Mouse (Mus musculus): ENCODE measurements around the gene Grpel1.

Grpel1 gene

DNA sequence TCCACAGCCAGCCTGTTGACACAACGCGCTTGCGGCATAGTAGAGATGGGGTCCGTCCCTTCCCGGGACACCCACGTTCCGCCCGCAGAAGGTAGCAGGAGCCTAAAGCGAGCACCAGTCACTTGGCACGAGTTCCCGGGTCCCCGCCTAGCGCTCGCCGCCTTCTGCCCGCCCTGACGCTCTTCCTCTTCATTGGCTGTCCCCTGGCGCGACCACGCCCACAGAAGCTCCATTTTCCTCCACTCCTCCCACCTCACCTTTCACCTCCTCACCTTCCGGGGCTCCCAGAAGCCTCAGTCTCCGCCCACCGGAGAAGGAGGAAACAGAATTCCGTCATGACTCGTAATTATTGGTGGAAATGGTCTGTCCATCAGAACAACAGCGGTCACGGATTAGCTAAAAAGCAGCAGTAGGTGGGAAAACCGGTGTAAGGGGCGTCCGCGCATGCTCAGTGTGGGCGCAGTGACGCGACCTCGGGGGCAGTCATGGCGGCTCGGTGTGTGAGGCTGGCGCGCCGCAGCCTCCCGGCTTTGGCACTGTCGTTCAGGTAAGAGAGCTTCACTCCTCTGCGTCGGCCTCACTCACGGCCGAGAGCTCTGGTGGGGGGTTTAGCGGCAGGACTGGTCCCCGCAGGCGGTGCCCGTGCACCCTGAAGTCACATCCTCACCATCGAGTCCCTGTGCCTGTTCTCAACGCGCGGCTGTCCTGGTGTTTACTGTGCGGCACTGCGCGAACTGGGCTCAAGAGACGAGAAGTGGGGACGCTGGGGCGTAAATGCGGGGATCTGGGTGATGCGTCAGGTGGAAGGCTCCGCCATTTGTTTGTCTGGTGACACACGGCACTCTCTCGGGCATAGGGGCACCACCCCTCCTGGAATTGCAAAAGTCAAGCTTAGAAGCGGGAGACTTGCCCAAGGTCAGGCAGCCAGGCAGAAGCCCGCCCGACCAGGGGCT is at the start of gene Grpel1:
Gene Grpel1 (plus strand): TSS at position 290 of the 953 bp plus-strand sequence.
- in situ Hi-C loops (cut with MboI) = loop anchor here (5.0 kb wide), 1 partner anchor 277 kb away; no protein-coding TSS in a partner anchor

DNA sequence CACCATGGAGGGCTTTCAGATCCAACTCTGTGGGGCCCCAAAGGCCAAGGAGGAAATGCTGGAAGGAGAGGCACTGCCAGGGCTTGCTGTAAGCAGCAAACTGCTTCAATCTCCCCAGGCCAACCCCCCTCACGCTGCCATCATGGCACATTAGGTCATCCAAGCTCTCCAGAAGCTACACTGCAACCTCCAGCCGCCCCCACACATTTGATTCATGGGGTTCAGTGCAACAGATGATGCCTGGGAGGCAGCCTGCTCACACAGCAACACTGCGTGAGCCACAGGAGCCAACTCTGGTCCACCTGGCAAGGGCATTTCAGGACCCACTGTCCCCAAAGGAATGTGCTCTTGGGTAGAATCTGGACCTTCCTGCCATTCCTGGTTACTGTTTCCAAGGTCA is 44.9 kb upstream of the Grpel1 start:
- in situ Hi-C loops (cut with MboI) = no loop called here

DNA sequence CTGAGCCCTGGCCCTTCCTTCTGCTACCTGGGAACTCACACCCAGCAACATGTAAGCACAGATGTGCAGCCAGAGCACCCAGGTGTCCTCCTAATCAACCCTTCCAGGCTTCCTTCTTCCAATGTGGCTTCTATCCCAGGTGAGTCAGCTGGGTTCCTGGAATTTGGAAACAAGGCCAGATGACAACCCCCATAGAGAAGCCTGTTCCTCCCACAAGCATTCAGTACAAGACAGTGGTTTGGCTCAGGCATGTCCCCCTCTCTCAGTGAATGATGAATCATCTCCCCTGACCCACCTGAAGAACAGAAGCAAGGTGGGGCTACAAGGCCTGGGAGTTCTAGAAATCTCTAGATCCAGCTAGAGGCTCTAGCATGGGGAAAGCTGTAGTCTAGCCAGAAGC is 42.1 kb upstream of the Grpel1 start:
- in situ Hi-C loops (cut with MboI) = no loop called here

DNA sequence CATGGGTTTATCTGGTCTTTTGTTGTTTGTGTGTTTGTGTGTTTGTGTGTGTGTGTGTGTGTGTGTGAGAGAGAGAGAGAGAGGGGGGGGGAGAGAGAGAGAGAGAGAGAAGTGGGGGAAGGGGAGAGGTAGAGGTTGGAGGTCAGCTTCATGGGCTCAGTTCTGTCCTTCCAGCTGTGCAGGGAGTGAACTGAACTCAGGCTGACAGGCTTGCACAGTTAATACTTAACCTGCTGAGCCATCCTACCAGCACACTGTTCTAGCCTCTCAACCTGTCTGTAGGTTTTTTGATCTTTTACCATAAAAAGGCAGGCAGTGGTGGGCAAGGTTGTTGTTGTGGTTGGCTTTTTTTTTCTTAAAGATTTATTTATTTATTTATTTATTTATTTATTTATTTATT is 40.1 kb upstream of the Grpel1 start:
- in situ Hi-C loops (cut with MboI) = no loop called here

- in situ Hi-C loops (cut with MboI) = no loop called here
Measured at GRCm38 (mm10) chr5:36426404-36426803, 38.4 kb upstream of the Grpel1 start.

DNA sequence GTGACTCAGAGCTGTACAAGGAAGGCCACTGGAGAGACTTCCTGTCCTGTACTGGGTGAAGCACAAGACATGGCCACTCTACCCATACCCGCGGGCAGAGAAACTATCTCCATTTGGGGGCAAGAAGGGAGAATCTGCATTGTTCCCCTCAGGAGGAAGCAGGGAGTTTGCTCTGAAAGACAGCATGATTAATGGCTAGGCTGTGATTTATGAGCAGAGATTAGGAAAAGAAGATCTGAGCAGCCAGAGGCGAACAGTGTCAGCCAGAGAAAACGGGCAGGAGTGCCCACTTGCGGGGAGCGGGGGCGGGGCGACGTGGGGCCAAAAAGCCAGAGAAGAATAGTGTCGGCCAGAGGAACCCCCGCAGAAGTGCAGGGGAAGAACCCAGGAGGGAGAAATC is 37.0 kb upstream of the Grpel1 start:
- in situ Hi-C loops (cut with MboI) = no loop called here

GRCm38 (mm10) chr5:36429551-36429950 is 35.2 kb upstream of the Grpel1 start:
- in situ Hi-C loops (cut with MboI) = no loop called here

GRCm38 (mm10) chr5:36431711-36432110 is 33.1 kb upstream of the Grpel1 start:
- in situ Hi-C loops (cut with MboI) = no loop called here

DNA sequence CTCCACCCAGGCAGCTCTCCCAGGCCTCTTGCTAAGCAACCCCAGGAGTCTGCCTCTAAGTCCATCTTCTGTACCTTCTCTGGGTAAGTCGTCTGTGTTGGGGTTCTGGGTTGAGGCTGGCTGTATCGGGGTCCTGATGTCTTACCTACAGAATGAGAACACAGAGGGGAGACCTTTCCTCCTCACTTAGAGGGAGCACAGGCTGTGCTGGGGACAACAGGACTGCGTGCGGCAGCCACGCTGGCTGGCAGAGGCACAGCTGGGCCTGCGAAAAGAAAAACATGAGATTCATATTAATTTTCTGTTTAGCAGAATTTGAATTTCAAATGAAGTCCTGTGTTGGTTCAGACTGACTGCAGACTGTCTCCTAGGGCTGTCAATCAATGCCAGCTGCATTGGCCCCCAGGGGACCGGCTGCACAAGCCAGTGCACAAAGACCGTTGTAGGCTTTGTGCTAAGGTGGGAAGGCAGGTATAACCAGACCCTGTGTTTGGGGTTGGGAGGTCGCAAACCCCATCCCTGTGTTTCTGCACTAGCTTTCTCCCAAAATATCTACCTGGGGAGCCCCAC is 30.3 kb upstream of the Grpel1 start:
- in situ Hi-C loops (cut with MboI) = no loop called here

DNA sequence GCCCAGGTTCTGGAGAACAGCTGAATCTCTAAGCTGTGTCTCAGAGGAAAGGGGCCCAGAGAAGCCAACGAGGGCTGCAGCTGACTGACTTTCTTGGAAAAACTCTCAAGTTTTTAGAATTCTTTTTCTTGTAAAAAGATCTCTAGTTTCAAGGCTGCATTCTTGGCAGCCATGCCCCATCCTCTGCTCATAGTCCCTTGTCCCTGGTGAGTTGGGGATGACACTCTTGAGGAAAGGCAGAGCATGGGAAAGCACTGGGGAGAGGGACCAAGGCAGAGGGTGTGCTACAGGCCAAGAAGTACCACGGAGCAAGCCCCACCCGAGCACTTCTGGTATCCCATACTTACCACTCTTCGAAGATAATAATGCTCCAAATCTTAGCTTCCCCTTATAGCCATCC is 27.9 kb upstream of the Grpel1 start:
- in situ Hi-C loops (cut with MboI) = no loop called here

DNA sequence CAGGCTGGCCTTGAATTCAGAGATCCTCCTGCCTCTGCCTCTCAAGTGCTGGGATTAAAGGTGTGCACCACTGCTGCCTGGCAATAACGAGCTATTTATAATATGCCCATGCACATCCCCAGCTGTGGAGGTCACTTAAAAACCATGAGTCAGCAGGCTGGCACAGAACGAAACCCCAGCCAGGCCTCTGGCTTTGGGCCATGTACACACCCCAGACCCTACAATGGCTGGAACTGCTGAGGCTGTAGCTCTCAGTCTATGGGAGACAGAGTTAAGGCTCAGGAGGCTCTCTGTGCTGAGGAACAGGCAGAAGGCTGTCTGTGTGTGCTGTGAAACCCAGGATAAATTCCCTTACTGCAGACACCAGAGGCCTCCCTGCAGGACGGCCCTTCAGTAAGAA is 24.1 kb upstream of the Grpel1 start:
- in situ Hi-C loops (cut with MboI) = no loop called here

DNA sequence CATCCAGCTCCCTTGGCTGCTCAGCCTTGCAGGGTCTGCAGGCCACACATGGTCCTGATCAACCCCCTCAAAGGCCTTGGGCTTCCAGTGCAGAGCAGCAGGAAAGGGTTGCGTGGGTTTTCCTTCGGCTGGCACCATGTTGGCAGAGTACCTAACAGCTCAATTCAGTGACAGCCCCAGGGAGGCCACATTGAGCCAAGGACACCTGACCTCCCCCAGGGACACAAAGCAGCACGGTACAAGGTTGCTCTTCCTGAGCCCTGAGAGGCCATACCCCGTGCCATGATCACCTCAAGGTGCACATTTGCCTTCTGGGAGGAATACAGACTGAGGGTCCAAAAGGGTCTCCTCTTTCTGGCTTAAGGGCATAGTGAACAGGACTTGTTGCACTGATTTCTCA is 20.2 kb upstream of the Grpel1 start:
- in situ Hi-C loops (cut with MboI) = no loop called here

DNA sequence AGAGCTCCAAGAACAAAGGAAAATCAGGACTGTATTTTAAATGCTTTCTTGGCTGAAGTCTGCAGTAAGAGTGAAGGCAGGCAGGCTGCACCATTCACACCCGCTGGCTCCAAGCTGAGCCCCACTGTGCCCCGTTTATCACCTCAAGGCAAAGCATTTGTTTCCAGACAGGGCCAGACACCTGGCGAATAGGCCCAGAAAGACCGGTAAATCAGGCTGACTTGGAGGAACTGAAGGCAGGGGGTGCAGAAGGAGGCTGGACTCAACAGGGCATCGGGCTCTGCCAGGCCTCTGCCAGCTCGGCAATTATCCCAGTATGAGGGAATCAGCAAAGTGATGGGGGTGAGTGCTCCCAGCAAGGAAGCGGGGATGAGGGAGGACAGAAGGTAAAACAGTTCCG is 19.8 kb upstream of the Grpel1 start:
- in situ Hi-C loops (cut with MboI) = no loop called here

DNA sequence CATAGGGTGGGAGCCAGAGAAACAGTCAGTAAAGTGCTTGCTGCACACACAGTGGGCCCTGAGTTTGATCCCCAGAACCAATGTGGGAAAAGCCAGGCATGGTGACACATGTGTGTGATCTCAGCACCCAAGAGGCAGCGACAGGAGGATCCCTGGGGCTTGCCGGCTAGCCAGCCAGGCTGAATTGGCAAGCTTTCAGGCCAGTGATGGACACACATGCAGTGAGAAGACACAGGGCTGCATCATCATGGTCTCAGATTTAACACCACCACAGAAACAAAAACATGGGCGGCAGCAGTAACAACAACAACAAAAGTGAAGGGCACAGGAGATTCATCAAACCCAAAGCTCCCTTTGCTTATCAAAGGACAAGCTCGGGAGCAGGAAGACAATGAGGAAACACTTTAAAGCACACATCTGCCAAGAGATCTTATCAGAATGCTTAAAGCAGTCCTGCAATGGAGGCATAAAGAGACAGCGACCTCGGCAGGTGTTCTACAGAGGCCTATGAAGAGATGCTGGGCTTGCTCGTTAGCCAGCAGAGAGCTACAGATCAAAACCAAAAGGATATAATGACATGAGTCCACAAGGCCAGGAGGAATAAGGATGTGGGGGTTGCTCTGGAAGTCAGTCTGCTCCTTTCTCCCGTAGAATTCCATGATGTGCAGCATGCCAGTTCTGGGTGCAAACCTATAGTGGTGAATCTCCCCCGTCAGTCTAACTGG is 18.5 kb upstream of the Grpel1 start:
- in situ Hi-C loops (cut with MboI) = no loop called here

- in situ Hi-C loops (cut with MboI) = no loop called here
Measured at GRCm38 (mm10) chr5:36447872-36448271, 16.9 kb upstream of the Grpel1 start.

- in situ Hi-C loops (cut with MboI) = no loop called here
Measured at GRCm38 (mm10) chr5:36449710-36450358, 15.0 kb upstream of the Grpel1 start.

DNA sequence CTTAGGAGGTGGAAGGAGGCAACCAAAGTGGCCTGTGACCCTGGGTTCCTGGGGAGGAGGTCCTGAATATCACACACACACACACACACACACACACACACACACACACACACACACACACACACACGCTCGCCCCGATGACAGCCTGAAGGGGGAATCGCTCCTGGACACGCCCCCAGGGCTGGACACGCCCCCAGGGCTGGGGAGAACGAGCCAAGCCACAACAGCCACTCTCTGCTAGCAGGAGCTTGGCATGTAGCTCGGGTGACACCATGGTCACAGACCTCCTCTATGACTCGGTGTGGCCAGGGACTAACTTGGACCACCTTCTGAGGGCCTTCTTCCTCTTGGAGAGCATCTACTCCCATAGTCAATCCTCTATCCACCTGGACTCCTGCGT is 13.7 kb upstream of the Grpel1 start:
- in situ Hi-C loops (cut with MboI) = no loop called here

DNA sequence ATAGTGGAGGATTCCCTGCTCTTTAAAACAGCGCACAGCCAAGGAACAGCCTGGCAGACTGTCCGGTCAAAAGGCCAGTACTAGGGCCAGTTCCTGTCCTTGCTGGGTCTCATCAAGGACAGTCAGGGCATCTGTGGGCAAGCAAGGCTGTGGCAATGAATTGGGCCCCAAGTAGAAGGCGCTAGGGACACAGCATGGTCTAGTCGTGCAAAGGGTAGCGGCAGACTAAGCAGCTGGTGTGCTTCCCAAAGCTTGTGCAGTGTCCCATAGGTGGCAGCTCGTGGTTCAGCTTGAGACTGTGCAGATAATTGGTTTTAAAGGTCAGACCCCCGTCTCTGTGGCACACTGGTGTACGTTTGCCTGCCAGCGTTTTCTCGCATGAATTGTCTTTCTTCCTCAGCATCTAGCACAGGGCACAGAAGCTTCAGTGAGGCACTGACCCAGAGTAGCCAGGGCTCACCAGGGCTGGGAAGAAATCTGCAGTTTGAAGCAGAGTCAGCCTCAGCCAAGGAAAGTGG is 12.9 kb upstream of the Grpel1 start:
- in situ Hi-C loops (cut with MboI) = no loop called here

- in situ Hi-C loops (cut with MboI) = no loop called here
Measured at GRCm38 (mm10) chr5:36452821-36453220, 12.0 kb upstream of the Grpel1 start.

- in situ Hi-C loops (cut with MboI) = no loop called here
Measured at GRCm38 (mm10) chr5:36457706-36458105, 7.1 kb upstream of the Grpel1 start.

- in situ Hi-C loops (cut with MboI) = no loop called here
Measured at GRCm38 (mm10) chr5:36458926-36459325, 5.9 kb upstream of the Grpel1 start.

DNA sequence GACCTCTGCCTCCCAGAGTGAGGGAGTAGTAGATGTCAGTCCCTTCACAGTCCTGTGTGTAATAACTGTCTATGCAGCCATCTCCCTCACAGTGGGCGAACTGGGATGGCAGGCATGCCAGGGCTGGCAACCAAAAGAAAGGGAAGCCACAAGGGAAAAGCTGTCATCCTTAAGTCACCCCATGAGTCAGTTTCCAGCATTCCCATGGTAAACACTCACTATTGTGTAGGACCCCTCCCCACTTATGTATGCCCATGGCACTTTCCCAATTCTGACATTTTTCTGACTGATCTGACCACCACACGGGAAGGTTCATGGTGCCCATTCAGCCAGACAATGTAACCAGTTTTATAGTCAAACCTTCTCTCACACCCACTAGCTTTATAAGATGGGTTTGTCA is 4.1 kb upstream of the Grpel1 start:
- in situ Hi-C loops (cut with MboI) = loop anchor here (5.0 kb wide), 1 partner anchor 282 kb away; no protein-coding TSS in a partner anchor

All from mature B cell (primary cell).